Mouse (Mus musculus): ENCODE measurements at regions not wholly inside any gene's neighbourhood (a gene's known extent, or its start where the extent isn't known, plus 50 kb on each side); places are given as distances from the start of the nearest gene placed in this dataset.
A peak's percentile ranks its signal among the peaks of the same experiment; 100 is the strongest.

GRCm38 (mm10) chr12:118549071-118549470 lies 247.8 kb upstream of the Sp4 start:
- DNase-seq (ENCODE audit: low read depth, low spot score): no peak

GRCm38 (mm10) chr12:118540336-118540735 lies 239.1 kb upstream of the Sp4 start:
- DNase-seq (ENCODE audit: low read depth, low spot score): no peak

GRCm38 (mm10) chr12:118530514-118530913 lies 229.3 kb upstream of the Sp4 start:
- DNase-seq (ENCODE audit: low read depth, low spot score): no peak

GRCm38 (mm10) chr12:118529428-118530361 lies 228.5 kb upstream of the Sp4 start:
- DNase-seq (ENCODE audit: low read depth, low spot score): no peak

GRCm38 (mm10) chr12:118521770-118522169 lies 220.5 kb upstream of the Sp4 start:
- DNase-seq (ENCODE audit: low read depth, low spot score): no peak

GRCm38 (mm10) chr12:118521329-118521728 lies 220.1 kb upstream of the Sp4 start:
- no peak for DNase-seq (ENCODE audit: low read depth, low spot score)

- no peak for DNase-seq (ENCODE audit: low read depth, low spot score)
These were observed 218.6 kb upstream of the Sp4 start for GRCm38 (mm10) chr12:118519801-118520327.

- DNase-seq (ENCODE audit: low read depth, low spot score): no peak
These were observed 209.7 kb upstream of the Sp4 start for GRCm38 (mm10) chr12:118510989-118511388.

- DNase-seq (ENCODE audit: low read depth, low spot score): peak; percentile 91
These were observed 208.0 kb upstream of the Sp4 start for GRCm38 (mm10) chr12:118508972-118509917.

- no peak for DNase-seq (ENCODE audit: low read depth, low spot score)
These were observed 199.2 kb upstream of the Sp4 start for GRCm38 (mm10) chr12:118500392-118500791.

GRCm38 (mm10) chr12:118488038-118488437 lies 186.8 kb upstream of the Sp4 start:
- DNase-seq (ENCODE audit: low read depth, low spot score): no peak

GRCm38 (mm10) chr12:118486434-118486833 lies 185.2 kb upstream of the Sp4 start:
- DNase-seq (ENCODE audit: low read depth, low spot score): no peak

- no peak for DNase-seq (ENCODE audit: low read depth, low spot score)
These were observed 180.1 kb upstream of the Sp4 start for GRCm38 (mm10) chr12:118481347-118481746.

- no peak for DNase-seq (ENCODE audit: low read depth, low spot score)
These were observed 173.5 kb upstream of the Sp4 start for GRCm38 (mm10) chr12:118474732-118475131.

- DNase-seq (ENCODE audit: low read depth, low spot score): no peak
These were observed 165.6 kb upstream of the Sp4 start for GRCm38 (mm10) chr12:118466837-118467236.

- DNase-seq (ENCODE audit: low read depth, low spot score): no peak
These were observed 156.5 kb upstream of the Sp4 start for GRCm38 (mm10) chr12:118457493-118458408.

- peak; percentile 18 for DNase-seq (ENCODE audit: low read depth, low spot score)
These were observed 154.4 kb upstream of the Sp4 start for GRCm38 (mm10) chr12:118455609-118456008.

GRCm38 (mm10) chr12:118439626-118440025 lies 138.4 kb upstream of the Sp4 start:
- DNase-seq (ENCODE audit: low read depth, low spot score): no peak

- no peak for DNase-seq (ENCODE audit: low read depth, low spot score)
These were observed 137.6 kb upstream of the Sp4 start for GRCm38 (mm10) chr12:118438882-118439281.

GRCm38 (mm10) chr12:118432703-118433102 lies 131.5 kb upstream of the Sp4 start:
- DNase-seq (ENCODE audit: low read depth, low spot score): no peak

- DNase-seq (ENCODE audit: low read depth, low spot score): peak; percentile 13
These were observed 127.1 kb upstream of the Sp4 start for GRCm38 (mm10) chr12:118428384-118428783.

All from A20 (cell line).